Mouse (Mus musculus): ENCODE results near the gene Adgrb3.

The Adgrb3 gene

GRCm38 (mm10) chr1:25281471-25281870 lies 548.0 kb downstream of the Adgrb3 start:
- DNase-seq (ENCODE audit: low spot score) = no peak

- DNase-seq (ENCODE audit: low spot score) = no peak
These were observed 578.9 kb downstream of the Adgrb3 start for GRCm38 (mm10) chr1:25250562-25250961.

- DNase-seq (ENCODE audit: low spot score) = no peak
These were observed 587.1 kb downstream of the Adgrb3 start for GRCm38 (mm10) chr1:25242436-25242835.

GRCm38 (mm10) chr1:25229245-25229750 lies 600.2 kb downstream of the Adgrb3 start:
- no peak for DNase-seq (ENCODE audit: low spot score)

- no peak for DNase-seq (ENCODE audit: low spot score)
These were observed 600.9 kb downstream of the Adgrb3 start for GRCm38 (mm10) chr1:25228381-25229244.

- DNase-seq (ENCODE audit: low spot score) = no peak
These were observed 601.6 kb downstream of the Adgrb3 start for GRCm38 (mm10) chr1:25227880-25228279.

- DNase-seq (ENCODE audit: low spot score) = no peak
These were observed 624.9 kb downstream of the Adgrb3 start for GRCm38 (mm10) chr1:25204636-25205035.

GRCm38 (mm10) chr1:25199392-25199791 lies 630.1 kb downstream of the Adgrb3 start:
- no peak for DNase-seq (ENCODE audit: low spot score)

GRCm38 (mm10) chr1:25191986-25192385 lies 637.5 kb downstream of the Adgrb3 start:
- DNase-seq (ENCODE audit: low spot score) = no peak

- no peak for DNase-seq (ENCODE audit: low spot score)
These were observed 640.2 kb downstream of the Adgrb3 start for GRCm38 (mm10) chr1:25189261-25189660.

- DNase-seq (ENCODE audit: low spot score) = no peak
These were observed 643.6 kb downstream of the Adgrb3 start for GRCm38 (mm10) chr1:25185909-25186308.

- no peak for DNase-seq (ENCODE audit: low spot score)
These were observed 647.6 kb downstream of the Adgrb3 start for GRCm38 (mm10) chr1:25181881-25182280.

- no peak for DNase-seq (ENCODE audit: low spot score)
These were observed 648.9 kb downstream of the Adgrb3 start for GRCm38 (mm10) chr1:25180615-25181014.

GRCm38 (mm10) chr1:25179860-25180582 lies 649.5 kb downstream of the Adgrb3 start:
- DNase-seq (ENCODE audit: low spot score) = no peak

- no peak for DNase-seq (ENCODE audit: low spot score)
These were observed 651.0 kb downstream of the Adgrb3 start for GRCm38 (mm10) chr1:25178347-25179130.

- no peak for DNase-seq (ENCODE audit: low spot score)
These were observed 662.4 kb downstream of the Adgrb3 start for GRCm38 (mm10) chr1:25167120-25167519.

GRCm38 (mm10) chr1:25166036-25166796 lies 663.3 kb downstream of the Adgrb3 start:
- DNase-seq (ENCODE audit: low spot score) = no peak

GRCm38 (mm10) chr1:25163561-25163960 lies 665.9 kb downstream of the Adgrb3 start:
- no peak for DNase-seq (ENCODE audit: low spot score)

GRCm38 (mm10) chr1:25146206-25146605 lies 683.3 kb downstream of the Adgrb3 start:
- no peak for DNase-seq (ENCODE audit: low spot score)

- no peak for DNase-seq (ENCODE audit: low spot score)
These were observed 697.2 kb downstream of the Adgrb3 start for GRCm38 (mm10) chr1:25132150-25132824.

GRCm38 (mm10) chr1:25115512-25115911 lies 714.0 kb downstream of the Adgrb3 start:
- no peak for DNase-seq (ENCODE audit: low spot score)
